Mouse (Mus musculus): ENCODE measurements around the gene Anp32e. TPM values are rescaled to one million over a fixed set of nuclear protein-coding genes. Genes with fewer than 3 reads are reported as not detected.

Anp32e gene
- total RNA-seq, 2 experiments from 2014 or later, result 172 to 180 TPM

Other genes starting within 250 kb of the Anp32e start
- 10 to 100 TPM; 13.5 to 14.6 TPM for gene Adamtsl4, start 241.3 kb upstream of the Anp32e start, total RNA-seq (2021)
- 10 to 100 TPM; 41.3 to 43.8 TPM for gene Ecm1, start 189.7 kb upstream of the Anp32e start, total RNA-seq (2021)
- 10 to 100 TPM; 31.1 to 36.1 TPM for gene Tars2, start 169.0 kb upstream of the Anp32e start, total RNA-seq (2021)
- 10 to 100 TPM; 50.9 to 53.6 TPM for gene Rprd2, start 110.4 kb upstream of the Anp32e start, total RNA-seq (2021)
- 10 to 100 TPM; 28.3 to 30.5 TPM for gene Prpf3, start 73.4 kb upstream of the Anp32e start, total RNA-seq (2021)
- 100 to 1,000 TPM; 250 TPM for gene Mrps21, start 57.7 kb upstream of the Anp32e start, total RNA-seq (2021)
- 1 to 10 TPM; 1.7 to 2.0 TPM for gene Ciart, start 47.0 kb upstream of the Anp32e start, total RNA-seq (2021)
- gene BC028528, start 37.2 kb upstream of the Anp32e start, total RNA-seq (2021), result 10 to 100 TPM; 19.6 to 25.3 TPM
- 100 to 1,000 TPM; 150 to 162 TPM for gene Aph1a, start 35.3 kb upstream of the Anp32e start, total RNA-seq (2021)
- gene Car14, start 24.6 kb upstream of the Anp32e start, total RNA-seq (2021), result 10 to 100 TPM; 87.3 to 91.0 TPM
- 100 to 1,000 TPM; 141 to 164 TPM for gene Plekho1, start 66.8 kb downstream of the Anp32e start, total RNA-seq (2021)
- gene Vps45, start 129.2 kb downstream of the Anp32e start, total RNA-seq (2021), result 10 to 100 TPM; 33.7 to 34.5 TPM
- 10 to 100 TPM; 45.7 to 47.4 TPM for gene Otud7b, start 175.3 kb downstream of the Anp32e start, total RNA-seq (2021)
- 1 to 10 TPM; 4.2 to 4.6 TPM for gene Mtmr11, start 232.8 kb downstream of the Anp32e start, total RNA-seq (2021)
- gene Sf3b4, start 243.1 kb downstream of the Anp32e start, total RNA-seq (2021), result 10 to 100 TPM; 34.1 to 36.8 TPM